Mouse (Mus musculus) stomach, embryonic 14.5 days (tissue): Measurements from ENCODE around the gene Mapk1ip1l. TPM values are rescaled to one million over a fixed set of nuclear protein-coding genes. Genes with fewer than 3 reads are reported as not detected.

Experiments
- ATAC-seq: fragments of 200-750 bp; cut with Nextera tagmentation; 2 replicates; pipeline ENCODE4 v1.8.0; 2017; ENCODE audit warnings: low read depth, moderate TSS enrichment; ENCODE audit not compliant: insufficient number of reproducible peaks, insufficient read depth, low FRiP score
- H3K27ac ChIP-seq: fragments of 300-500 bp; sonication (generic); 2 replicates; pipeline ENCODE4 v1.5.1; 2014; ENCODE audit warnings: mild to moderate bottlenecking, low read length, moderate library complexity, mixed read lengths
- H3K27me3 ChIP-seq: fragments of 300-500 bp; sonication (generic); 2 replicates; pipeline ENCODE4 v1.6.1; 2014; ENCODE audit warnings: low read length, control low read depth, mixed read lengths; ENCODE audit not compliant: control insufficient read depth, insufficient read depth
- H3K36me3 ChIP-seq: fragments of 300-500 bp; sonication (generic); 2 replicates; pipeline ENCODE4 v1.6.1; 2014; ENCODE audit warnings: mild to moderate bottlenecking, control low read depth, low read length, moderate library complexity, mixed read lengths; ENCODE audit not compliant: control insufficient read depth, insufficient read depth
- H3K4me1 ChIP-seq: fragments of 300-500 bp; sonication (generic); 2 replicates; pipeline ENCODE4 v1.6.1; 2014; ENCODE audit warnings: low read length, control low read depth, mixed read lengths; ENCODE audit not compliant: control insufficient read depth, insufficient read depth
- H3K4me2 ChIP-seq: fragments of 300-500 bp; sonication (generic); replicated peaks from 2 replicates; pipeline ENCODE4 v1.6.1; 2014; ENCODE audit warnings: low read depth, low read length, control low read depth
- H3K4me3 ChIP-seq: fragments of 300-500 bp; sonication (generic); 2 replicates; pipeline ENCODE4 v1.5.1; 2014; ENCODE audit warnings: low read depth, low read length, control low read depth
- H3K9ac ChIP-seq: fragments of 300-500 bp; sonication (generic); replicated peaks from 2 replicates; pipeline ENCODE4 v1.6.1; 2014; ENCODE audit warnings: low read depth, mild to moderate bottlenecking, control low read depth, low read length, moderate library complexity, mixed read lengths
- H3K9me3 ChIP-seq: fragments of 300-500 bp; sonication (generic); 2 replicates; pipeline ENCODE4 v1.6.1; 2016; ENCODE audit warnings: low read depth, low read length, control low read depth; ENCODE audit not compliant: control insufficient read depth
- WGBS: fragments of 180-500 bp; shearing (Covaris S2); extraction: QIAGEN DNeasy Blood & Tissue Kit; methylation state at CpG from one replicate; pipeline ENCODE4 v1.1.7; 2014; 5-methylcytosine and 5-hydroxymethylcytosine counted together
- polyA plus RNA-seq: library from polyadenylated mRNA; unstranded; fragments of >200 nt; fragmentation: Nextera tagmentation; extraction: Ambion mirVana; gene quantifications from 2 replicates; pipeline ENCODE4 v1.2.1, GENCODE M21; 2014

Gene Mapk1ip1l
- polyA plus RNA-seq: 81.6 and 84.3 TPM in 2 replicates

GRCm38 (mm10) chr14:47297785-47298407, at the start of gene Mapk1ip1l:
Gene Mapk1ip1l, plus strand, starts transcription at chr14:47298266.
- peak within 1 kb of the TSS; percentile 97 for H3K4me3 ChIP-seq
- H3K36me3 ChIP-seq: no peaks in the 10 kb centered on the region; the same call in 1 of the 2 replicates
- H3K9me3 ChIP-seq: no peaks in the 10 kb centered on the region
- H3K4me2 ChIP-seq: peak within 1 kb of the TSS; percentile 67
- peak within 1 kb of the TSS; percentile 98 for H3K9ac ChIP-seq
- peaks cover 9% of the 10 kb centered on the region for H3K4me1 ChIP-seq
- ATAC-seq: peak; percentile 89
- H3K27me3 ChIP-seq: no peaks in the 10 kb centered on the region
- peak within 1 kb of the TSS; percentile 95 for H3K27ac ChIP-seq
- under 1% methylated on average over 34 of the region's 34 CpGs for WGBS

- no peak for ATAC-seq
- H3K27ac ChIP-seq: no peak overlapping the region
- WGBS: 85% methylated on average over 6 of the region's 6 CpGs
- no peak overlapping the region for H3K9ac ChIP-seq
- H3K36me3 ChIP-seq: peaks cover 42% of the 10 kb centered on the region
- H3K4me1 ChIP-seq: no peaks in the 10 kb centered on the region
- no peak overlapping the region for H3K4me2 ChIP-seq
- no peaks in the 10 kb centered on the region for H3K27me3 ChIP-seq
- no peaks in the 10 kb centered on the region for H3K9me3 ChIP-seq
- no peak overlapping the region for H3K4me3 ChIP-seq
Measured at GRCm38 (mm10) chr14:47249839-47250238, 48.2 kb upstream of the Mapk1ip1l start.

GRCm38 (mm10) chr14:47264866-47265265, 33.2 kb upstream of the Mapk1ip1l start:
- Histone ChIP-seq H3K4me2 (no peak overlapping the region), H3K9ac (no peak overlapping the region), H3K36me3 (peaks cover 48% of the 10 kb centered on the region), H3K4me3 (no peak overlapping the region), H3K4me1 (no peaks in the 10 kb centered on the region), H3K9me3 (no peaks in the 10 kb centered on the region), H3K27me3 (no peaks in the 10 kb centered on the region), H3K27ac (no peak overlapping the region)
- WGBS: 96% methylated on average over 3 of the region's 3 CpGs
- ATAC-seq: no peak

DNA sequence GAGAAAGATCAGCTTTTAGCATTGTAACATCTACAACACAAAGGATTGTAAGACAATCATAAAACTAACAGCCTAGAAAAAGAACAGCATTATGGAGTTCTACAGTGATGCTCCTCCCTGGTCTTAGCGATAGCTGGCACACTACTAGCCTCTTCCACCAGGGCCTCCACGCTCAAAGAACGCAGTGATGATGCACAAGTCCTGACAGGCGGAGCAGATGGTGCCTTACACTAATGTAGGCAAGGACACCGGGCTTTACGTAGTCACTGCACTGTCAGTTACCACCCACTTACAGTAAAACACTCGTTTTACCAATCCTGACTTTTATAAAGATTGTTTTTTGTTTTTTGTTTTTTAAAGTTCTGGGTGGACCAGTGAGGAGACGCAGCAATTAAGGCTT, 32.2 kb upstream of the Mapk1ip1l start:
- Histone ChIP-seq H3K4me1 (no peaks in the 10 kb centered on the region), H3K27ac (no peak overlapping the region), H3K36me3 (peaks cover 47% of the 10 kb centered on the region), H3K4me3 (no peak overlapping the region), H3K9ac (no peak overlapping the region), H3K27me3 (no peaks in the 10 kb centered on the region), H3K9me3 (no peaks in the 10 kb centered on the region), H3K4me2 (no peak overlapping the region)
- ATAC-seq: no peak
- WGBS: 94% methylated on average over 8 of the region's 8 CpGs

DNA sequence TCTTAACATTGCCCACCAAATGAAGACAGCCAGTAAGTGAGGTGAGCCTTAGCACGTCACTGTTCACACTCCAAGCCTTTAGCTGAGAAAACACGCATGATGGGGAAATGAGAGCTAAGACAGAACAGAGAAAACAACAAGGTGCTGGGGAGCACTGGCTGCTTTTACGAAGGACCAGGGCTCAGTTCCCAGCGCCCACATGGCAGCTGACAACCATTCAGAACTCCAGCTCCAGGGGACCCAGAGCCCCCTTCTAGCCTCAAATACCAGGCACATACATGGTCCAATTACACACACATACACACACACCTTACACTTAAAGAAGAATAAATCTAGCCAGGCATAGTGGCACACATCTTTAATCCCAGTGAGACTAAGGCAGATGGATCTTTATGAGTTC, 29.0 kb upstream of the Mapk1ip1l start:
- ATAC-seq: no peak
- 95% methylated on average over 4 of the region's 4 CpGs for WGBS
- Histone ChIP-seq H3K4me1 (no peaks in the 10 kb centered on the region), H3K4me3 (no peak overlapping the region), H3K36me3 (peaks cover 47% of the 10 kb centered on the region), H3K4me2 (no peak overlapping the region), H3K9ac (no peak overlapping the region), H3K27ac (no peak overlapping the region), H3K9me3 (no peaks in the 10 kb centered on the region), H3K27me3 (no peaks in the 10 kb centered on the region)

- no peaks in the 10 kb centered on the region for H3K9me3 ChIP-seq
- H3K4me1 ChIP-seq: no peaks in the 10 kb centered on the region
- 94% methylated on average over 2 of the region's 2 CpGs for WGBS
- H3K27ac ChIP-seq: no peak overlapping the region
- no peak overlapping the region for H3K4me2 ChIP-seq
- H3K27me3 ChIP-seq: no peaks in the 10 kb centered on the region
- H3K36me3 ChIP-seq: peaks cover 47% of the 10 kb centered on the region
- no peak for ATAC-seq
- no peak overlapping the region for H3K9ac ChIP-seq
- no peak overlapping the region for H3K4me3 ChIP-seq
Measured at GRCm38 (mm10) chr14:47269706-47270105, 28.4 kb upstream of the Mapk1ip1l start.

GRCm38 (mm10) chr14:47273751-47274150, 24.3 kb upstream of the Mapk1ip1l start:
- Histone ChIP-seq H3K9me3 (no peaks in the 10 kb centered on the region), H3K27me3 (no peaks in the 10 kb centered on the region), H3K4me3 (no peak overlapping the region), H3K27ac (no peak overlapping the region), H3K4me2 (no peak overlapping the region), H3K36me3 (peaks cover 26% of the 10 kb centered on the region), H3K9ac (no peak overlapping the region), H3K4me1 (peaks cover 8% of the 10 kb centered on the region)
- WGBS: 91% methylated on average over 3 of the region's 3 CpGs
- no peak for ATAC-seq

DNA sequence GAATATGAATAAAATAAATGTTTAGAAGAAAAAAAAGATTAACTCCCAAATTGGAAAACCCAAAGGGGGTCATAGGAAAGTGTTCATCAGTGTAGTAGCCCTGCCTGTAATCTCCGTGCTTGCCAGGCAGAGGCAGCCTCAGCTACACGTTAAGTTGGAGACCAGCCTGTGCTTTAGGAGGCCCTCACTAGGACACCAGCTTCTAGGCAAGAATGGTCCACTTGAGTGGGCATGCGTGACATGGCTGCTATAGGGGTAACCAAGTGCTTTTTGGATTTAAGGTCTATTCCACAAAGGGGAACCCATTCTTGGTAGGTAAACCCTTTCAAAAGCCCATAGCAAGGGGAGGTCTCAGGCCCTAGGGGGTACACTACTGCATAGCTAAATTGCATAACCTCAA, 22.6 kb upstream of the Mapk1ip1l start:
- H3K9me3 ChIP-seq: no peaks in the 10 kb centered on the region
- WGBS: 31% methylated on average over 3 of the region's 3 CpGs
- peaks cover 15% of the 10 kb centered on the region for H3K36me3 ChIP-seq
- peak overlapping the region; percentile 58 for H3K4me3 ChIP-seq
- H3K27me3 ChIP-seq: no peaks in the 10 kb centered on the region
- H3K27ac ChIP-seq: no peak overlapping the region
- H3K9ac ChIP-seq: no peak overlapping the region
- ATAC-seq: no peak
- peaks cover 8% of the 10 kb centered on the region for H3K4me1 ChIP-seq
- H3K4me2 ChIP-seq: peak overlapping the region; percentile 71
